Mouse (Mus musculus): ENCODE measurements around the gene Tcf25. TPM values are rescaled to one million over a fixed set of nuclear protein-coding genes. Genes with fewer than 3 reads are reported as not detected.

Tcf25 gene
- 239 TPM in 2 replicates for polyA plus RNA-seq (2011; ENCODE audit: insufficient read depth, insufficient read length, low read depth, missing spikeins)

DNA sequence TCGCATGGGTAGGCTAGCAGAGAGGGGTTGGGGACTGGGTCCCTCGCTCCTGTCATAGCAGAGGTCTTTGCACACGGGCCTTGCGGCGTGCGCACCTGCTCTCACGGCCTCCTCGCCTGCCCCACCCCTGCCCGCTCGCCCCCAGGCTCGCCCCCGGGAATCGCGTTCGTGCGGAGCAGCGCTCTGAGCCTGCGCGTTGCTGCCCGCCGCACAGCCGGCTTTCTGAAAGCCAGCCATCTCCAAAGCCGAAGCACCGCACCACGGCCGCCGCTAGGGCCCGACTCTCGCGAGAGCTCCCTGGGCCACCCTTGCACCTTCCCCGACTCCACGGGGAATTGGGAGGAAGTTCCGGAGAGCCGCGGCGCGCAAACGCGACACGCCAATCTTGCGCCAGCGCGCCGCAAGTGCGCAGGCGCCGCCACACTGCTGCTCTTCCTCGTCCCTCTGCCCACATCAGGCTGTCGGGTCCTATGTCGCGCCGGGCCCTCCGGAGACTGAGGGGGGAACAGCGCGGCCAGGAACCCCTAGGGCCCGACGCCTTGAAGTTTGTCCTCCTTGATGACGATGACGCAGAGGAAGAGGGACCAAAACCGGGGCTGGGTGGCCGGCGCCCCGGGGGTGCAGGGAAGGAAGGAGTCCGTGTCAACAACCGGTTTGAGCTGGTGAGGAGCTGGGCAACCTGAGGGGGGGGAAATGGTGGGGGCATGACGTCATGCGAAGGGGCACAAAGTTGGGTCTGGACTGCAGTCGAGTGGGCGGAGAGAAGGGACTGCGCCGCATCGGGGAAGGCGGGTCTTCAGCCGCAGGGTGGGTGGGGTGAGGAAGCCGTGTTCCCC, at the start of gene Tcf25:
Gene Tcf25, plus strand, starts transcription at position 351 of the 836 bp plus-strand sequence.
- H3K9ac ChIP-seq (ENCODE audit: low read depth, poor library complexity, severe bottlenecking), result peak within 1 kb of the TSS; percentile 78
- no peaks in the 10 kb centered on the region for H3K27me3 ChIP-seq (ENCODE audit: control insufficient read depth, insufficient read depth, low read length, poor library complexity, severe bottlenecking)
- TF ChIP-seq CTCF (IDR thresholded peaks at IDR 0.05; ENCODE audit: low read depth, low read length), result no peak
- no peak for TF ChIP-seq POLR2A (IDR thresholded peaks at IDR 0.05; ENCODE audit: insufficient read depth, low read length)
- 0 out of 2 replicates have a peak, but pooled peaks have one; percentile 34 for TF ChIP-seq EP300 (IDR thresholded peaks at IDR 0.05; ENCODE audit: insufficient read depth, low read depth, low read length)
- peak within 1 kb of the TSS; percentile 63 for H3K4me3 ChIP-seq (ENCODE audit: low read depth, low read length)
- H3K9me3 ChIP-seq (replicated peaks; ENCODE audit: control insufficient read depth, insufficient read depth, low read length, poor library complexity, severe bottlenecking), result no peaks in the 10 kb centered on the region
- peaks cover 2% of the 10 kb centered on the region for H3K4me1 ChIP-seq (ENCODE audit: control insufficient read depth, insufficient read depth, low read length)
- peak within 1 kb of the TSS; percentile 88 for H3K27ac ChIP-seq (ENCODE audit: insufficient read depth, low read length)
- H3K36me3 ChIP-seq (ENCODE audit: control insufficient read depth, insufficient read depth, low read length, poor library complexity, severe bottlenecking), result 0 out of 2 replicates have a peak, but pooled peaks cover 2% of the 10 kb centered on the region

DNA sequence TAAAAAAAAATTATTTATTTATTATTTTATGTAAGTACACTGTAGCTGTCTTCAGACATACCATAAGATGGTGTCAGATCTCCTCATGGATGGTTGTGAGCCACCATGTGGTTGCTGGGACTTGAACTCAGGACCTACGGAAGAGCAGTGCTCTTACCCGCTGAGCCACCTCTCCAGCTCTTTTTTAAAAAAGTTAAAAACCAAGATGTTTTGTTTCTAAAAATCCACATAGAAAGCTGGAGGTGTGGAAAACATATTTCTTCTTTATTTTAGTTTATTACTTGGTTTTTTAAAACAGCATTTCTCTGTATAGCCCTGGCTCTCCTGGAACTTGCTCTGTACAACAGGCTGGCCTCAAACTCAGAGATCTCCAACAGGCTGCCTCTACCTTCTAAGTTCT, 45.0 kb upstream of the Tcf25 start:
- no peak overlapping the region for H3K9ac ChIP-seq (ENCODE audit: low read depth, poor library complexity, severe bottlenecking)
- no peaks in the 10 kb centered on the region for H3K4me1 ChIP-seq (ENCODE audit: control insufficient read depth, insufficient read depth, low read length)
- no peak overlapping the region for H3K4me3 ChIP-seq (ENCODE audit: low read depth, low read length)
- H3K36me3 ChIP-seq (ENCODE audit: control insufficient read depth, insufficient read depth, low read length, poor library complexity, severe bottlenecking), result no peaks in the 10 kb centered on the region
- no peaks in the 10 kb centered on the region for H3K9me3 ChIP-seq (replicated peaks; ENCODE audit: control insufficient read depth, insufficient read depth, low read length, poor library complexity, severe bottlenecking)
- H3K27ac ChIP-seq (ENCODE audit: insufficient read depth, low read length), result no peak overlapping the region
- no peak for TF ChIP-seq POLR2A (IDR thresholded peaks at IDR 0.05; ENCODE audit: insufficient read depth, low read length)
- no peak for TF ChIP-seq EP300 (IDR thresholded peaks at IDR 0.05; ENCODE audit: insufficient read depth, low read depth, low read length)
- no peaks in the 10 kb centered on the region for H3K27me3 ChIP-seq (ENCODE audit: control insufficient read depth, insufficient read depth, low read length, poor library complexity, severe bottlenecking)

DNA sequence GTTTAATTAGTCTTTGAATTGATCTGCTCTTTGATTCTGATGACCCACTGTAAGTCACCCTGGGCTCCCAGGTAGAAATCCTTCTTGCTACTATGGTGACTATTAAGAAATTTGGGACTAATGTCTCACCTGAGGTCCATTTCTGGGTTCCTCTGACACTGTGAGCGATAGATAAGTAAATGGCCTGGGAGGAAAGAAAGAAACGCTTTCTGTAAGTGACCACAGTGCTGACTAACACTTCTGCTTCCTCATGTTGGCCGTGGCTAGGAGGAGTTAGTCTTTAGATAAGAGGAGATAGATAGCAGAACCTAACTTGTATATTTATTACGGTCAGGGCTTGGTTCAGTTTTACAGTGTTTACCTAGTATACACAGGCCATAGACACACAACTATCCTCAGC, 44.2 kb upstream of the Tcf25 start:
- Histone ChIP-seq H3K9ac (ENCODE audit: low read depth, poor library complexity, severe bottlenecking) (no peak overlapping the region), H3K9me3 (replicated peaks; ENCODE audit: control insufficient read depth, insufficient read depth, low read length, poor library complexity, severe bottlenecking) (no peaks in the 10 kb centered on the region), H3K36me3 (ENCODE audit: control insufficient read depth, insufficient read depth, low read length, poor library complexity, severe bottlenecking) (no peaks in the 10 kb centered on the region), H3K27ac (ENCODE audit: insufficient read depth, low read length) (no peak overlapping the region), H3K4me1 (ENCODE audit: control insufficient read depth, insufficient read depth, low read length) (no peaks in the 10 kb centered on the region), H3K27me3 (ENCODE audit: control insufficient read depth, insufficient read depth, low read length, poor library complexity, severe bottlenecking) (no peaks in the 10 kb centered on the region), H3K4me3 (ENCODE audit: low read depth, low read length) (no peak overlapping the region)
- TF ChIP-seq POLR2A (IDR thresholded peaks at IDR 0.05; ENCODE audit: insufficient read depth, low read length) (no peak), EP300 (IDR thresholded peaks at IDR 0.05; ENCODE audit: insufficient read depth, low read depth, low read length) (no peak), CTCF (IDR thresholded peaks at IDR 0.05; ENCODE audit: low read depth, low read length) (no peak)

DNA sequence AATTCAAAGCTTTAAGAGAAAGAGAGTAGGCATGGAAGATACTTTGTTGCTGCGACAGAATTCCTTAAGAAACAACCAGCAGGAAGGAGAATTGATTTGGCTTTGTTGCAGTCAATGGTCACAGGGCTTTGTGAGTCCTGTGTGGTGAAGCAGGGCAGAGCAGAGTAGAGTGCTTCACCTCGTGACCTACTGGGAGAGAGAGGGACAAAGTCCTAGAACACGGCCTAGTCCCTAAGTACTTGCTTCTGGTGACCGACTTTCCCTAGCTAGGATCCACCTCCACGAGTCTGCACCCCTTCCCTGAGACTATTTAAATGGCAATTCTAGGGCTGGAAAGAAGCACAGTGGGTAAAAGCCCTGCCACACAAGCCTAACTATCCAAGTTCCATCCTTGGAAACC, 43.6 kb upstream of the Tcf25 start:
- H3K9ac ChIP-seq (ENCODE audit: low read depth, poor library complexity, severe bottlenecking), result no peak overlapping the region
- H3K9me3 ChIP-seq (replicated peaks; ENCODE audit: control insufficient read depth, insufficient read depth, low read length, poor library complexity, severe bottlenecking), result no peaks in the 10 kb centered on the region
- no peak overlapping the region for H3K4me3 ChIP-seq (ENCODE audit: low read depth, low read length)
- no peaks in the 10 kb centered on the region for H3K36me3 ChIP-seq (ENCODE audit: control insufficient read depth, insufficient read depth, low read length, poor library complexity, severe bottlenecking)
- H3K27me3 ChIP-seq (ENCODE audit: control insufficient read depth, insufficient read depth, low read length, poor library complexity, severe bottlenecking), result no peaks in the 10 kb centered on the region
- H3K4me1 ChIP-seq (ENCODE audit: control insufficient read depth, insufficient read depth, low read length), result no peaks in the 10 kb centered on the region
- TF ChIP-seq EP300 (IDR thresholded peaks at IDR 0.05; ENCODE audit: insufficient read depth, low read depth, low read length), result no peak
- no peak for TF ChIP-seq POLR2A (IDR thresholded peaks at IDR 0.05; ENCODE audit: insufficient read depth, low read length)
- TF ChIP-seq CTCF (IDR thresholded peaks at IDR 0.05; ENCODE audit: low read depth, low read length), result no peak
- no peak overlapping the region for H3K27ac ChIP-seq (ENCODE audit: insufficient read depth, low read length)

GRCm38 (mm10) chr8:123330701-123331100, 42.9 kb upstream of the Tcf25 start:
- no peak overlapping the region for H3K9ac ChIP-seq (ENCODE audit: low read depth, poor library complexity, severe bottlenecking)
- no peaks in the 10 kb centered on the region for H3K27me3 ChIP-seq (ENCODE audit: control insufficient read depth, insufficient read depth, low read length, poor library complexity, severe bottlenecking)
- H3K9me3 ChIP-seq (replicated peaks; ENCODE audit: control insufficient read depth, insufficient read depth, low read length, poor library complexity, severe bottlenecking), result no peaks in the 10 kb centered on the region
- H3K36me3 ChIP-seq (ENCODE audit: control insufficient read depth, insufficient read depth, low read length, poor library complexity, severe bottlenecking), result no peaks in the 10 kb centered on the region
- TF ChIP-seq EP300 (IDR thresholded peaks at IDR 0.05; ENCODE audit: insufficient read depth, low read depth, low read length) (no peak), CTCF (IDR thresholded peaks at IDR 0.05; ENCODE audit: low read depth, low read length) (no peak), POLR2A (IDR thresholded peaks at IDR 0.05; ENCODE audit: insufficient read depth, low read length) (no peak)
- no peak overlapping the region for H3K4me3 ChIP-seq (ENCODE audit: low read depth, low read length)
- no peak overlapping the region for H3K27ac ChIP-seq (ENCODE audit: insufficient read depth, low read length)
- no peaks in the 10 kb centered on the region for H3K4me1 ChIP-seq (ENCODE audit: control insufficient read depth, insufficient read depth, low read length)

GRCm38 (mm10) chr8:123331301-123331700, 42.3 kb upstream of the Tcf25 start:
- TF ChIP-seq EP300 (IDR thresholded peaks at IDR 0.05; ENCODE audit: insufficient read depth, low read depth, low read length) (no peak), CTCF (IDR thresholded peaks at IDR 0.05; ENCODE audit: low read depth, low read length) (no peak), POLR2A (IDR thresholded peaks at IDR 0.05; ENCODE audit: insufficient read depth, low read length) (no peak)
- no peaks in the 10 kb centered on the region for H3K27me3 ChIP-seq (ENCODE audit: control insufficient read depth, insufficient read depth, low read length, poor library complexity, severe bottlenecking)
- peak overlapping the region; percentile 14; the same call in 1 of the 2 replicates for H3K27ac ChIP-seq (ENCODE audit: insufficient read depth, low read length)

More at GRCm38 (mm10) chr8:123331301-123331700, 42.3 kb upstream of the Tcf25 start:
- Histone ChIP-seq H3K4me1 (ENCODE audit: control insufficient read depth, insufficient read depth, low read length) (no peaks in the 10 kb centered on the region), H3K4me3 (ENCODE audit: low read depth, low read length) (no peak overlapping the region), H3K9me3 (replicated peaks; ENCODE audit: control insufficient read depth, insufficient read depth, low read length, poor library complexity, severe bottlenecking) (no peaks in the 10 kb centered on the region), H3K9ac (ENCODE audit: low read depth, poor library complexity, severe bottlenecking) (no peak overlapping the region), H3K36me3 (ENCODE audit: control insufficient read depth, insufficient read depth, low read length, poor library complexity, severe bottlenecking) (no peaks in the 10 kb centered on the region)
